Comparison of ENCODE assay signal across 7 mouse cellular contexts in genomic region chr8:69974806-69975205, GRCm38 (mm10). TPM values are rescaled to one million over a fixed set of nuclear protein-coding genes. Genes with fewer than 3 reads are reported as not detected.
DNase-seq lines count a peak whose midpoint lies in the region; ATAC-seq lines count a peak whose summit lies in the region.

No protein-coding gene starts in this region.

- DNase-seq in thymus, postnatal 0 days (ENCODE audit: low spot score) = no peak
- no peak for DNase-seq in frontal cortex, postnatal 36 days (ENCODE audit: low spot score in 2 of 2)

- no peaks in the 10 kb centered on the region for H3K9me3 ChIP-seq in megakaryocyte, embryonic 14.5 days
- no peaks in the 10 kb centered on the region for H3K9me3 ChIP-seq in forebrain, embryonic 13.5 days (replicated peaks)
- H3K9me3 ChIP-seq in limb, embryonic 13.5 days = no peaks in the 10 kb centered on the region
- no peaks in the 10 kb centered on the region for H3K9me3 ChIP-seq in stomach, embryonic 14.5 days (ENCODE audit: control insufficient read depth, low read depth, low read length)

- peaks cover 90% of the 10 kb centered on the region for H3K4me1 ChIP-seq in megakaryocyte, embryonic 14.5 days
- peaks cover 32% of the 10 kb centered on the region for H3K4me1 ChIP-seq in forebrain, embryonic 13.5 days
- H3K4me1 ChIP-seq in limb, embryonic 13.5 days = peaks cover 39% of the 10 kb centered on the region
- H3K4me1 ChIP-seq in stomach, embryonic 14.5 days (ENCODE audit: control insufficient read depth, insufficient read depth, low read length) = peaks cover 31% of the 10 kb centered on the region

- no peak for ATAC-seq in megakaryocyte, adult 5-6 weeks (ENCODE audit: poor library complexity, severe bottlenecking)
- no peak for ATAC-seq in forebrain, embryonic 13.5 days
- no peak for ATAC-seq in limb, embryonic 13.5 days (ENCODE audit: low FRiP score, low read depth)
- no peak for ATAC-seq in stomach, embryonic 14.5 days (ENCODE audit: insufficient number of reproducible peaks, insufficient read depth, low FRiP score, low read depth)

- H3K27me3 ChIP-seq in megakaryocyte, embryonic 14.5 days (replicated peaks) = no peaks in the 10 kb centered on the region
- H3K27me3 ChIP-seq in forebrain, embryonic 13.5 days = no peaks in the 10 kb centered on the region
- H3K27me3 ChIP-seq in limb, embryonic 13.5 days = no peaks in the 10 kb centered on the region
- H3K27me3 ChIP-seq in stomach, embryonic 14.5 days (ENCODE audit: control insufficient read depth, insufficient read depth, low read length) = no peaks in the 10 kb centered on the region

- peak overlapping the region; percentile 73 for H3K4me2 ChIP-seq in forebrain, embryonic 13.5 days
- peak overlapping the region; percentile 86 for H3K4me2 ChIP-seq in limb, embryonic 13.5 days (replicated peaks)
- peak overlapping the region; percentile 84 for H3K4me2 ChIP-seq in stomach, embryonic 14.5 days (replicated peaks; ENCODE audit: low read depth, low read length)

- 38% methylated on average over 5 of the region's 5 CpGs for WGBS in forebrain, embryonic 13.5 days
- WGBS in limb, embryonic 13.5 days = 38% methylated on average over 5 of the region's 5 CpGs
- WGBS in stomach, embryonic 14.5 days = 38% methylated on average over 5 of the region's 5 CpGs

- peak overlapping the region; percentile 85 for H3K9ac ChIP-seq in forebrain, embryonic 13.5 days
- H3K9ac ChIP-seq in limb, embryonic 13.5 days = peak overlapping the region; percentile 93
- no peak overlapping the region; the same call in 1 of the 2 replicates for H3K9ac ChIP-seq in stomach, embryonic 14.5 days (replicated peaks; ENCODE audit: low read depth, low read length)

- H3K4me3 ChIP-seq in megakaryocyte, embryonic 14.5 days (replicated peaks) = peak overlapping the region; percentile 97
- H3K4me3 ChIP-seq in forebrain, embryonic 13.5 days = peak overlapping the region; percentile 96
- H3K4me3 ChIP-seq in limb, embryonic 13.5 days = peak overlapping the region; percentile 98
- peak overlapping the region; percentile 99 for H3K4me3 ChIP-seq in stomach, embryonic 14.5 days (ENCODE audit: low read depth, low read length)

- 0 out of 2 replicates have a peak overlapping the region, but pooled peaks have one; percentile 79 for H3K27ac ChIP-seq in forebrain, embryonic 13.5 days
- no peak overlapping the region for H3K27ac ChIP-seq in limb, embryonic 13.5 days
- peak overlapping the region; percentile 45; the same call in 1 of the 2 replicates for H3K27ac ChIP-seq in stomach, embryonic 14.5 days (ENCODE audit: low read length)

- peaks cover 31% of the 10 kb centered on the region for H3K36me3 ChIP-seq in megakaryocyte, embryonic 14.5 days (replicated peaks; ENCODE audit: low read length)
- H3K36me3 ChIP-seq in forebrain, embryonic 13.5 days (ENCODE audit: poor library complexity, severe bottlenecking) = no peaks in the 10 kb centered on the region
- no peaks in the 10 kb centered on the region for H3K36me3 ChIP-seq in limb, embryonic 13.5 days
- H3K36me3 ChIP-seq in stomach, embryonic 14.5 days (ENCODE audit: control insufficient read depth, insufficient read depth, low read length) = no peaks in the 10 kb centered on the region

RNA-seq across cellular contexts. Expression of gene Gatad2a, which starts 21.4 kb away (rescaled TPM):
- polyA plus RNA-seq in megakaryocyte, embryonic 14.5 days (2012; ENCODE audit: insufficient read depth, low replicate concordance) = 83.9 and 88.5 TPM in 2 replicates
- total RNA-seq in megakaryocyte, adult 5-6 weeks (2015) = 50.1 and 62.0 TPM in 2 replicates
- 62.5 and 64.7 TPM in 2 replicates for total RNA-seq in megakaryocyte, adult 5-6 weeks (2017)
- polyA plus RNA-seq in forebrain, embryonic 13.5 days (2015; fragmentation: Nextera tagmentation; extraction: Ambion mirVana) = 29.5 and 31.7 TPM in 2 replicates
- 37.7 and 40.7 TPM in 2 replicates for polyA plus RNA-seq in limb, embryonic 13.5 days (2015; fragmentation: Nextera tagmentation; extraction: Ambion mirVana)
- polyA plus RNA-seq in stomach, embryonic 14.5 days (2014; fragmentation: Nextera tagmentation; extraction: Ambion mirVana) = 46.5 and 49.6 TPM in 2 replicates
- polyA plus RNA-seq in thymus, postnatal 0 days (2015; fragmentation: Nextera tagmentation; extraction: Ambion mirVana) = 60.6 and 60.8 TPM in 2 replicates
